Mouse (Mus musculus) myocyte (in vitro differentiated cells): ENCODE measurements around the gene Slc40a1. TPM values are rescaled to one million over a fixed set of nuclear protein-coding genes. Genes with fewer than 3 reads are reported as not detected.

Experiments
- H3K27me3 ChIP-seq: one replicate; pipeline ENCODE4 v1.6.1; 2011; ENCODE audit not compliant: control insufficient read depth, insufficient read depth, insufficient read length
- H3K36me3 ChIP-seq: one replicate; pipeline ENCODE4 v1.6.1; 2011; ENCODE audit not compliant: control insufficient read depth, insufficient read depth
- H3K4me2 ChIP-seq: one replicate; pipeline ENCODE4 v1.6.1; 2011; ENCODE audit warnings: low read depth, control low read depth
- H3K4me3 ChIP-seq: one replicate; pipeline ENCODE4 v1.5.1; 2011; ENCODE audit warnings: mild to moderate bottlenecking, control low read depth, moderate library complexity
- H3K79me2 ChIP-seq: one replicate; pipeline ENCODE4 v1.6.1; 2011; ENCODE audit not compliant: control insufficient read depth, insufficient read depth
- H3ac ChIP-seq: one replicate; pipeline ENCODE4 v1.6.1; 2011; ENCODE audit not compliant: control insufficient read depth, insufficient read length
- CEBPB ChIP-seq: IDR thresholded peaks from 2 replicates; pipeline ENCODE4 v1.6.1; 2011; ENCODE audit warnings: mild to moderate bottlenecking, moderate library complexity; ENCODE audit not compliant: poor library complexity, insufficient read depth, severe bottlenecking
- E2F4 ChIP-seq: IDR thresholded peaks from one replicate; pipeline ENCODE4 v1.6.1; 2011; ENCODE audit warnings: mild to moderate bottlenecking, control low read depth, moderate library complexity; ENCODE audit not compliant: insufficient read depth
- MAX ChIP-seq: IDR thresholded peaks from one replicate; pipeline ENCODE4 v1.6.1; 2011; ENCODE audit warnings: low read depth, mild to moderate bottlenecking, control low read depth
- MYOD1 ChIP-seq, 3 experiments: IDR thresholded peaks; one replicate each; pipeline ENCODE4 v1.6.1; 2011; ENCODE audit warnings: control low read depth in 2 of 3, low read depth in 2 of 3, mild to moderate bottlenecking in 2 of 3, moderate library complexity in 1 of 3; ENCODE audit not compliant: insufficient read length in 2 of 3, control insufficient read depth in 1 of 3
- MYOG ChIP-seq, 3 experiments: IDR thresholded peaks; one replicate each; pipeline ENCODE4 v1.6.1; 2011; ENCODE audit warnings: control low read depth in 2 of 3, low read depth in 2 of 3, mild to moderate bottlenecking in 2 of 3; ENCODE audit not compliant: insufficient read length in 2 of 3, control insufficient read depth in 1 of 3, insufficient read depth in 1 of 3
- POLR2A ChIP-seq: IDR thresholded peaks from one replicate; pipeline ENCODE4 v1.6.1; 2011; ENCODE audit warnings: low read depth, mild to moderate bottlenecking, control low read depth, moderate library complexity; ENCODE audit not compliant: insufficient read length
- POLR2AphosphoS2 ChIP-seq: IDR thresholded peaks from one replicate; pipeline ENCODE4 v1.6.1; 2011; ENCODE audit warnings: low read depth, control low read depth; ENCODE audit not compliant: insufficient read length
- REST ChIP-seq: IDR thresholded peaks from one replicate; pipeline ENCODE4 v1.6.1; 2011; ENCODE audit warnings: mild to moderate bottlenecking, control low read depth, moderate library complexity; ENCODE audit not compliant: insufficient read depth, insufficient read length
- SRF ChIP-seq: IDR thresholded peaks from one replicate; pipeline ENCODE4 v1.6.1; 2011; ENCODE audit warnings: low read depth; ENCODE audit not compliant: control insufficient read depth, insufficient read length
- TCF12 ChIP-seq: IDR thresholded peaks from one replicate; pipeline ENCODE4 v1.6.1; 2011; ENCODE audit warnings: mild to moderate bottlenecking, control low read depth; ENCODE audit not compliant: poor library complexity, insufficient read depth, severe bottlenecking
- TCF3 ChIP-seq: IDR thresholded peaks from one replicate; pipeline ENCODE4 v1.6.1; 2011; ENCODE audit warnings: low read depth, control low read depth; ENCODE audit not compliant: insufficient read length
- USF1 ChIP-seq: IDR thresholded peaks from one replicate; pipeline ENCODE4 v1.6.1; 2011; ENCODE audit warnings: low read depth, mild to moderate bottlenecking, control low read depth, moderate library complexity
- polyA plus RNA-seq: library from polyadenylated mRNA; unstranded; fragments of >200 nt; fragmentation: generic; extraction: Trizol; gene quantifications from one replicate; pipeline ENCODE4 v1.2.1, GENCODE M21; 2012; ENCODE audit warnings: missing spikeins

Gene Slc40a1
- polyA plus RNA-seq, 1 experiment: 21.7 TPM

DNA sequence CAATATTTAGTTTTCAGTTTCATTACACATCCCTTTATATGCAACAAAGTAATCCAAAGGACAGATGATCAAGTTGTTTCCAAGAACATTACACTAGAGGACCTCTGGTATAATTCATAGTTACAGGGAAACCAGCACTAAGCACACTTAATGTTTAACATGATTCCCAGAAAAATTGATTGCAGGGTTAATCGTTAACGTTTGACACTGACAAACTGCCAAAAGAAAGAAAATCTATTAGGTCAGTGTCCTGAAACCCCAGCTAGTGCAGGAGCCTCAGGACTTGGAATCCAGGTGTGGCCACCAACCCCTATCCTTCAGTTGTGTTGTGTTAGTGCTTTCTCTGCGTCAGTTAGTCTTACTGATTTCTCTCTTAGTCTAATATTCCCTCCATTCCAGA lies 5.6 kb downstream of the Slc40a1 start:
- Histone ChIP-seq H3K79me2 (no peaks in the 10 kb centered on the region), H3K4me2 (no peak overlapping the region), H3K27me3 (no peaks in the 10 kb centered on the region), H3ac (no peak overlapping the region), H3K4me3 (no peak overlapping the region), H3K36me3 (peaks cover 7% of the 10 kb centered on the region)
- TF ChIP-seq SRF (no peak), USF1 (no peak), TCF3 (no peak), CEBPB (no peak), POLR2A (no peak), POLR2AphosphoS2 (no peak), REST (no peak), MYOD1 (IDR thresholded peaks at IDR 0.05; ENCODE audit: control insufficient read depth in 1 of 3, insufficient read length in 2 of 3, low read depth in 2 of 3) (no peak), MYOG (IDR thresholded peaks at IDR 0.05; ENCODE audit: control insufficient read depth in 1 of 3, insufficient read depth in 1 of 3, insufficient read length in 2 of 3, low read depth in 2 of 3) (no peak), TCF12 (no peak), MAX (no peak), E2F4 (no peak)

DNA sequence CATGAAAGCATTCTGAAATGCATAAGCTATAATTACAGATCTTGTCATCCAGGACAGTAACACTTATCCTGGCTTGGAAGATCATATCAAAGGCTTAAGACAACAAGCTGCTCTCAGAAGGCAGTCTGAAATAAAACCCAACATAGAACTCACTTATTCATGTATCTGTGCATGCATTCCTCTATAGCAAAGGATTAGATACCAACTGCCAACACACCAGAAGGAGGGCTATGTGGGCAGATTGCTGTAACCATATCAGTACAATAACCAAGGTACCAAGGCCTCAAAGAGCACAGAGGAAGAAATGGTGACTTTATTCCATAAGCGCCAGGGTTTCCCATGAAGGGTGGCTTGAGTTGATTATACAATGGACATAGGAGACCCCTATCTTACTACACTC lies 6.6 kb downstream of the Slc40a1 start:
- H3K4me2 ChIP-seq: no peak overlapping the region

DNA sequence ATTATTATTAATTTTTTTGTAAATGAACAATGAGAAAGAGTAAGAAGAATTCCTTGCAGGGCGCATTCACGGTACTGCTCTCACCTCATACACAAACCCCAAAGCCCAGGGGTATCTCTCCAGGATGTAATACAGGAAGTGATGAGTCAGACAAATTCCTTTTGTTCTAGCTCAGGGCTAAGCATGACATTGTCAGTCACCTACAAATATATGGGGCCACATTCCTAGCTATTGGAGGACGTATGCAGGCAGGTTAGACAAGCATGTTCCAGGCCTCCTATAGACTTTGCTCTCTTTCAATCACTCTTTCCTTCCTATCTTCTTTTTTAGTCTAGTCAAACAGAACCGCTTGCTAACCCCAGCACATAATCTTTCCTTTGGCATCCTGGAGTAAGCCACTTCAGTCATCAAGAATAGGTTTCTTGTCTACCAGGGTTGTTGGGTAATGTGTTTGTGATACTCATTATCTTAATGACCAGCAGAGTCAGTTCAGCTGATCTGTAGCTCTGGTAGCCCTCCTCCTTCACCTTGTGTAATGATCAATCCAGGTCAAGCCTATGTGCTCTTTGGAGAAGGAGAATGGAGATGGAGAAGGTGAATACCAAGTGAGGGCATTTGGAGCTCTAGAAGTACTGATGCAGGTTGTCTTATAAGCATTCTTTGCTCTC lies 9.1 kb downstream of the Slc40a1 start:
- TF ChIP-seq POLR2A (no peak), POLR2AphosphoS2 (no peak), E2F4 (no peak), SRF (no peak), REST (no peak), TCF3 (no peak), MYOG (IDR thresholded peaks at IDR 0.05; ENCODE audit: control insufficient read depth in 1 of 3, insufficient read depth in 1 of 3, insufficient read length in 2 of 3, low read depth in 2 of 3) (no peak), MYOD1 (IDR thresholded peaks at IDR 0.05; ENCODE audit: control insufficient read depth in 1 of 3, insufficient read length in 2 of 3, low read depth in 2 of 3) (no peak), USF1 (no peak), MAX (no peak), TCF12 (no peak), CEBPB (no peak)
- H3K4me2 ChIP-seq: no peak overlapping the region
- H3K27me3 ChIP-seq: no peaks in the 10 kb centered on the region
- peaks cover 11% of the 10 kb centered on the region for H3K36me3 ChIP-seq
- H3ac ChIP-seq: no peak overlapping the region
- H3K4me3 ChIP-seq: no peak overlapping the region
- H3K79me2 ChIP-seq: no peaks in the 10 kb centered on the region

More for the DNA sequence above, 6.6 kb downstream of the Slc40a1 start:
- H3K4me3 ChIP-seq: no peak overlapping the region
- TF ChIP-seq SRF: no peak
- no peak for TF ChIP-seq TCF3
- TF ChIP-seq MAX: no peak
- no peak for TF ChIP-seq TCF12
- no peak for TF ChIP-seq POLR2AphosphoS2
- TF ChIP-seq CEBPB: no peak
- no peak for TF ChIP-seq REST
- no peak for TF ChIP-seq E2F4
- TF ChIP-seq MYOG (IDR thresholded peaks at IDR 0.05; ENCODE audit: control insufficient read depth in 1 of 3, insufficient read depth in 1 of 3, insufficient read length in 2 of 3, low read depth in 2 of 3): no peak
- TF ChIP-seq POLR2A: no peak
- TF ChIP-seq MYOD1 (IDR thresholded peaks at IDR 0.05; ENCODE audit: control insufficient read depth in 1 of 3, insufficient read length in 2 of 3, low read depth in 2 of 3): no peak
- no peak for TF ChIP-seq USF1
- peaks cover 8% of the 10 kb centered on the region for H3K36me3 ChIP-seq
- no peaks in the 10 kb centered on the region for H3K27me3 ChIP-seq
- H3ac ChIP-seq: no peak overlapping the region
- H3K79me2 ChIP-seq: no peaks in the 10 kb centered on the region

DNA sequence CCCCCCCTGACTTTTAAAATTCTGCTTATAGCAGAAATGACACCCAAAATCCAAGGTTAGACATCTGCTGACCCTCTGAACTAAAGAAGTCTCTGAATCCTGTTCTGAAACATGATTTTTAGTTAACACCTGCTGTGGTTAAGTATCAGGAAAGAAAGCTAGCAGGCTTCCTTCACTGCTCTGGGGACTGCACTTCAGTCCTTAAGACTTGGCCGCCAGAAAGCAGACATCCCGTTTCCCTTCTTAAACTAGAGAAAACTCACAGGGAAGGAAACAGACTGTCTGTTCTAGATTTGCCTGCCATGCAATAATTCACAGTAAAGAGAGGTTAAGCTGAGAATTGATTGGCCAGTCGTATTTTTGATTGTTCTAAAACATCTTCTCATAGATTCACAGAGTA lies 10.1 kb downstream of the Slc40a1 start:
- no peaks in the 10 kb centered on the region for H3K79me2 ChIP-seq
- H3K36me3 ChIP-seq: peaks cover 13% of the 10 kb centered on the region
- no peak for TF ChIP-seq REST
- TF ChIP-seq MYOG (IDR thresholded peaks at IDR 0.05; ENCODE audit: control insufficient read depth in 1 of 3, insufficient read depth in 1 of 3, insufficient read length in 2 of 3, low read depth in 2 of 3): no peak
- TF ChIP-seq MAX: no peak
- no peak for TF ChIP-seq CEBPB
- TF ChIP-seq USF1: no peak
- TF ChIP-seq POLR2A: no peak
- no peak for TF ChIP-seq SRF
- no peak for TF ChIP-seq TCF12
- no peak for TF ChIP-seq POLR2AphosphoS2
- no peak for TF ChIP-seq E2F4
- TF ChIP-seq MYOD1 (IDR thresholded peaks at IDR 0.05; ENCODE audit: control insufficient read depth in 1 of 3, insufficient read length in 2 of 3, low read depth in 2 of 3): no peak
- TF ChIP-seq TCF3: no peak
- H3K4me3 ChIP-seq: no peak overlapping the region
- H3ac ChIP-seq: no peak overlapping the region
- H3K4me2 ChIP-seq: no peak overlapping the region
- no peaks in the 10 kb centered on the region for H3K27me3 ChIP-seq
